Mouse (Mus musculus): ENCODE data around the gene Glod4. TPM values are rescaled to one million over a fixed set of nuclear protein-coding genes. Genes with fewer than 3 reads are reported as not detected.

Gene Glod4
- polyA plus RNA-seq, 2 experiments: 17.9 to 60.7 TPM

GRCm38 (mm10) chr11:76252036-76252435 is 8.5 kb upstream of the Glod4 start:
- ATAC-seq (ENCODE audit: insufficient read depth): no peak
- Histone ChIP-seq H3K9me3 (ENCODE audit: control insufficient read depth, low read length) (no peaks in the 10 kb centered on the region), H3K27me3 (ENCODE audit: control insufficient read depth, insufficient read depth, low read length) (no peaks in the 10 kb centered on the region), H3K4me2 (ENCODE audit: low read depth) (no peak overlapping the region), H3K27ac (no peak overlapping the region), H3K36me3 (replicated peaks; ENCODE audit: control insufficient read depth, insufficient read depth, low read depth) (peaks cover 15% of the 10 kb centered on the region), H3K9ac (replicated peaks) (no peak overlapping the region), H3K4me1 (replicated peaks; ENCODE audit: control insufficient read depth in 2 of 2, insufficient read depth in 2 of 2, low read length in 1 of 2) (no peaks in the 10 kb centered on the region), H3K4me3 (ENCODE audit: insufficient read depth in 1 of 2, low read depth in 2 of 2, low read length in 2 of 2) (no peak overlapping the region)
- TF ChIP-seq EP300 (IDR thresholded peaks at IDR 0.05; ENCODE audit: low read depth): no peak
- no peak for TF ChIP-seq CTCF (IDR thresholded peaks at IDR 0.05; ENCODE audit: low read depth)
- DNase-seq (ENCODE audit: low read depth in 3 of 3, low spot score in 3 of 3): no peak
- WGBS (ENCODE audit: insufficient replicate concordance): 46% methylated on average over 3 of the region's 3 CpGs

- no peak overlapping the region for H3K4me2 ChIP-seq (ENCODE audit: low read depth)
- DNase-seq (ENCODE audit: low read depth in 3 of 3, low spot score in 3 of 3) (no peak), ATAC-seq (ENCODE audit: insufficient read depth) (no peak)
- no peaks in the 10 kb centered on the region for H3K27me3 ChIP-seq (ENCODE audit: control insufficient read depth, insufficient read depth, low read length)
- no peak overlapping the region for H3K27ac ChIP-seq
- TF ChIP-seq EP300 (IDR thresholded peaks at IDR 0.05; ENCODE audit: low read depth) (no peak), CTCF (IDR thresholded peaks at IDR 0.05; ENCODE audit: low read depth) (peak; percentile 26; the same call in 1 of the 2 replicates)
- no peak overlapping the region for H3K4me3 ChIP-seq (ENCODE audit: insufficient read depth in 1 of 2, low read depth in 2 of 2, low read length in 2 of 2)
- no peaks in the 10 kb centered on the region for H3K9me3 ChIP-seq (ENCODE audit: control insufficient read depth, low read length)
- WGBS (ENCODE audit: insufficient replicate concordance): 66% methylated on average over 2 of the region's 2 CpGs
- H3K36me3 ChIP-seq (replicated peaks; ENCODE audit: control insufficient read depth, insufficient read depth, low read depth): peaks cover 15% of the 10 kb centered on the region
- H3K9ac ChIP-seq (replicated peaks): no peak overlapping the region
- H3K4me1 ChIP-seq (replicated peaks; ENCODE audit: control insufficient read depth in 2 of 2, insufficient read depth in 2 of 2, low read length in 1 of 2): peaks cover 0 to 6% of the 10 kb centered on the region in 2 experiments; a peak in 2 of 4 replicates
Observed at GRCm38 (mm10) chr11:76247239-76247638, 3.7 kb upstream of the Glod4 start.

GRCm38 (mm10) chr11:76246439-76246838 is 2.9 kb upstream of the Glod4 start:
- Histone ChIP-seq H3K27ac (no peak overlapping the region), H3K27me3 (ENCODE audit: control insufficient read depth, insufficient read depth, low read length) (no peaks in the 10 kb centered on the region), H3K36me3 (replicated peaks; ENCODE audit: control insufficient read depth, insufficient read depth, low read depth) (peaks cover 15% of the 10 kb centered on the region), H3K4me2 (ENCODE audit: low read depth) (no peak overlapping the region), H3K4me3 (ENCODE audit: insufficient read depth in 1 of 2, low read depth in 2 of 2, low read length in 2 of 2) (no peak overlapping the region), H3K9me3 (ENCODE audit: control insufficient read depth, low read length) (no peaks in the 10 kb centered on the region), H3K9ac (replicated peaks) (no peak overlapping the region), H3K4me1 (replicated peaks; ENCODE audit: control insufficient read depth in 2 of 2, insufficient read depth in 2 of 2, low read length in 1 of 2) (peaks cover 0 to 6% of the 10 kb centered on the region in 2 experiments; a peak in 2 of 4 replicates)
- TF ChIP-seq EP300 (IDR thresholded peaks at IDR 0.05; ENCODE audit: low read depth) (no peak), CTCF (IDR thresholded peaks at IDR 0.05; ENCODE audit: low read depth) (no peak)
- no peak for DNase-seq (ENCODE audit: low read depth in 3 of 3, low spot score in 3 of 3)
- ATAC-seq (ENCODE audit: insufficient read depth): no peak

GRCm38 (mm10) chr11:76243811-76244546 is 454 bp upstream of the Glod4 start:
- TF ChIP-seq EP300 (IDR thresholded peaks at IDR 0.05; ENCODE audit: low read depth): no peak
- no peak for TF ChIP-seq CTCF (IDR thresholded peaks at IDR 0.05; ENCODE audit: low read depth)
- Histone ChIP-seq H3K9me3 (ENCODE audit: control insufficient read depth, low read length) (no peaks in the 10 kb centered on the region), H3K36me3 (replicated peaks; ENCODE audit: control insufficient read depth, insufficient read depth, low read depth) (peaks cover 11% of the 10 kb centered on the region; the same call in 1 of the 2 replicates), H3K4me1 (replicated peaks; ENCODE audit: control insufficient read depth in 2 of 2, insufficient read depth in 2 of 2, low read length in 1 of 2) (peaks cover 0 to 6% of the 10 kb centered on the region in 2 experiments; a peak in 2 of 4 replicates), H3K27me3 (ENCODE audit: control insufficient read depth, insufficient read depth, low read length) (no peaks in the 10 kb centered on the region), H3K27ac (no peak overlapping the region), H3K4me2 (ENCODE audit: low read depth) (peak overlapping the region; percentile 79), H3K9ac (replicated peaks) (peak overlapping the region; percentile 83), H3K4me3 (ENCODE audit: insufficient read depth in 1 of 2, low read depth in 2 of 2, low read length in 2 of 2) (peak overlapping the region; percentile 89)
- DNase-seq (ENCODE audit: low read depth in 3 of 3, low spot score in 3 of 3) (no peak), ATAC-seq (ENCODE audit: insufficient read depth) (peak; percentile 58; the same call in 1 of the 2 replicates)
- 2% methylated on average over 34 of the region's 34 CpGs for WGBS (ENCODE audit: insufficient replicate concordance)

GRCm38 (mm10) chr11:76239750-76240149 is 3.8 kb downstream of the Glod4 start:
- no peak for ATAC-seq (ENCODE audit: insufficient read depth)
- Histone ChIP-seq H3K36me3 (replicated peaks; ENCODE audit: control insufficient read depth, insufficient read depth, low read depth) (peaks cover 4% of the 10 kb centered on the region; the same call in 1 of the 2 replicates), H3K4me2 (ENCODE audit: low read depth) (no peak overlapping the region), H3K4me3 (ENCODE audit: insufficient read depth in 1 of 2, low read depth in 2 of 2, low read length in 2 of 2) (no peak overlapping the region), H3K27me3 (ENCODE audit: control insufficient read depth, insufficient read depth, low read length) (no peaks in the 10 kb centered on the region), H3K27ac (no peak overlapping the region), H3K9ac (replicated peaks) (no peak overlapping the region), H3K9me3 (ENCODE audit: control insufficient read depth, low read length) (no peaks in the 10 kb centered on the region), H3K4me1 (replicated peaks; ENCODE audit: control insufficient read depth in 2 of 2, insufficient read depth in 2 of 2, low read length in 1 of 2) (peaks cover 0 to 3% of the 10 kb centered on the region in 2 experiments; a peak in 2 of 4 replicates)
- TF ChIP-seq EP300 (IDR thresholded peaks at IDR 0.05; ENCODE audit: low read depth) (no peak), CTCF (IDR thresholded peaks at IDR 0.05; ENCODE audit: low read depth) (no peak)
- WGBS (ENCODE audit: insufficient replicate concordance): 79% methylated on average over 2 of the region's 2 CpGs
- DNase-seq (ENCODE audit: low read depth in 3 of 3, low spot score in 3 of 3): no peak

All from liver, embryonic 14.5 days (tissue).